Mouse (Mus musculus): ENCODE data around the gene Tnfaip8l3. TPM values are rescaled to one million over a fixed set of nuclear protein-coding genes. Genes with fewer than 3 reads are reported as not detected.
"Not testable (repeated sequence)": the region's sequence is repeated elsewhere in the genome, so short reads cannot be mapped to it uniquely, and the experiment has no call there.

The Tnfaip8l3 gene
- under 1 TPM; 0.07 to 0.14 TPM for total RNA-seq (2021)
- long read RNA-seq, experiment 1: 0 reads
- long read RNA-seq, experiment 2: 0 reads

GRCm38 (mm10) chr9:54068032-54068649 is at the start of gene Tnfaip8l3:
Gene Tnfaip8l3, minus strand, starts transcription at chr9:54068388.
- DNase-seq (ENCODE audit: low spot score): peak; percentile 10

DNA sequence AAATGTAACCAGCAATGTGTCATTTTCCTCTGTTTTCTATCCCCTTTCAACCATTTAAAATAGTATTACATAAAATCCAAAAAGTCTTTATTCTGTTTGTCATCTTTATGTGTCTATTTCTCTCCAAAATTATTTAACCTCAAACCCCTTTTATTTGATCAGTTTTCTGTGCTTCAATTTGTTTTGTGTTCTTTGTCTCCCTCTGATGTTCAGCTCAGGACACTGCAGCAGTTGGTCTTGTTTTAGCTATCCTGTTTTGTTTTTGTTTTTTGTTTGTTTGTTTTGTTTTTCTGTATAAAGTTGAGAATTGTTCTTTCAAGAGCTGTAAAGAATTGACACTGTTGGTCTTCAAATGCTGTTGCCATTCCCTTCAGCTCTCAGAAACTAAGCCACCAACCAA is 44.5 kb upstream of the Tnfaip8l3 start:
- no peak for DNase-seq (ENCODE audit: low spot score)

DNA sequence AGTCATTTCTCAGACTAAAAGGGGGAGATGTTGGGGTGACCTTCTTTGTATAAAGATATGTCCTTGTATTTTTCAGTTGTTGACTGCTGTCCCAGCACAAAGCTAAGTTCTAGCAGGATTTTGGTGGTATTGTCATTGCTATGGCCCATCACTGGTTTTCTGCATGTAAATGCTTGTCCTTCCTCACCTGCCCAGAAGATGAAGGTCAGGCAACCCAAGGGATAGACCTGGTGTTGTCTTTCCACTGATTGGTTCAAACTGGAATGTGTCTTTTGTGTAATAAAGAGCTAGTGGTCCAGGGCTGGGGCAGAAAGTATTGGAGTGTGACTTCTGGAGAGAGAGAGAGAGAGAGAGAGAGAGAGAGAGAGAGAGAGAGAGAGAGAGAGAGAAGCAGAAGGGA is 30.4 kb upstream of the Tnfaip8l3 start:
- DNase-seq (ENCODE audit: low spot score): no peak

DNA sequence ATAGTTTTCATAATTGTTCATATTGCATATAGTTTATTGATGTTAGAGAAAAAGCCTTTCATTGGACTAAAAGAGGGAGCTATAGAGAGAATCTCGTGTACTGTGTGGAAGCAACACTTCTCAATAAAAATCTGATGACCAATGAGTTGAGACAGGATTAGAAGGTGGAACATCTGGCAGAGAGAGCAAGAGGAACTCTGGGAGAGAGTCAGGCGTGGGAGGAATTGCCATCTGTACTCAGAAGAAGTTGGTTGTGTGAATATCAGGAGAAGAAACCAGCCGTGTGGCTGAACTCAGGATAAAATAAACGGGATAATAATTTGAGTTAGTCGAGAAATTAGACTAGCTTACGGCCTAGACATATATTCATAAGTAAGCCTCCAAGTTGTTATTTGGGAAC is 28.9 kb upstream of the Tnfaip8l3 start:
- DNase-seq (ENCODE audit: low spot score): no peak

- DNase-seq (ENCODE audit: low spot score): no peak
Observed at GRCm38 (mm10) chr9:54084245-54084644, 16.1 kb upstream of the Tnfaip8l3 start.

- no peak for DNase-seq (ENCODE audit: low spot score)
Observed at GRCm38 (mm10) chr9:54077740-54078139, 9.6 kb upstream of the Tnfaip8l3 start.

DNA sequence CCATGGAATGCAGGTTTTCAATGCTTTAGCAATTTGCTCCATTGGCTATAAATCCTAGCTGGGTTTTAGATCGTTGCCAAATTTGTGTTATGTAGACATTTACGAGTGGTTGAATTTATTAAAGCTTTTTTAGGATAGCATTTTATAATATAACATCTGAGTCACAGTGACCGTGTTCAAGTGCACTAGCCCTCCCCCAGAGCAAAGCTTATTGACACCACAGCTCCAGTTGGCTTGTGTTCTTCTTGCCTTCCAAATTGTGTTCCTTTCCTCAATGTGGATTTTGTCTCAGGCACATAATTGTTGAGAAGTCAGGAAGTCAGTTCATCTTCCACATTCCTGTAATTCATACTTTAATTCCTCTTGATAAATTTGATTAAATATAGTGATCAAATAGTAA is 6.7 kb upstream of the Tnfaip8l3 start:
- DNase-seq (ENCODE audit: low spot score): no peak

DNA sequence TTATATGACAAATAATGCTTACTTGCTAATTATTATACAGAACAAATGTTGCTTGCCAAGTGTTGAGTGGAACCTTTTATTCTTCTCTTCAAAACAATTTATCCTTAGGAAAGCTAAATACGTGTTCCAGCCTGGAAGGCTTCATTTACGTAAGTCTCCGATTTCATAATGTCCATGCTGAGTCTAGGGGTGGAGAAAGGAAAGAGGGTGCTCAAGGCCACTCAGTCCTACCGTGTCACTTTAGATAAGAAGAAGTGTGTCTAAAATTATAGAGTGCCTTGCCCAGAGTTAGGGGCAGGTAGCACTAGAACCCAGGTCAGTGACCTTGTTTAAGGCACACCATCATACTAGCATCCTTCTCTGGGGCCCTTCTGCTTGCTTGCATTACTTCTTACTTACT is 5.5 kb upstream of the Tnfaip8l3 start:
- no peak for DNase-seq (ENCODE audit: low spot score)

GRCm38 (mm10) chr9:54071474-54072095 is 3.4 kb upstream of the Tnfaip8l3 start:
- no peak for DNase-seq (ENCODE audit: low spot score)

- DNase-seq (ENCODE audit: low spot score): no peak
Observed at GRCm38 (mm10) chr9:54069204-54069603, 1.0 kb upstream of the Tnfaip8l3 start.

DNA sequence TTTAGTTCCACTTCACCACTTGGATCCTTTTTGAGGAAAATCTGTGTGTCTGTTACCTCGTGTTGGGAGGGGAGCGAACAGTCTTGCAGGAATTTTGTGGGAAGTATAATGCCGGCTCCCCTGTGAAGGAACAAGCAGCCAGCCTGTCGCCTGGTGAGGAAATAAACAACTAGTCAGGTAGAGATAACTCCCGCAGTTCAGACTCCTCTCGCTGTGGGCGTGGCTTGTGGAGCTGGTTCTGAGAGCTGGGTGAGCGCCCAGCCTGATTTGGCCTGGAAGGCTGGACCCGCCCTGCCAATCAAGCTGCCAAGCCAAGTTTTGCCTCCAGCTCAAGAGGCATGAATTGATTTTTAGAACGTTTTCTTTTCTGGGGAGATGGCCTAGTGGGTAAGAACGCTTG is 589 bp upstream of the Tnfaip8l3 start:
- DNase-seq (ENCODE audit: low spot score): peak; percentile 57

DNA sequence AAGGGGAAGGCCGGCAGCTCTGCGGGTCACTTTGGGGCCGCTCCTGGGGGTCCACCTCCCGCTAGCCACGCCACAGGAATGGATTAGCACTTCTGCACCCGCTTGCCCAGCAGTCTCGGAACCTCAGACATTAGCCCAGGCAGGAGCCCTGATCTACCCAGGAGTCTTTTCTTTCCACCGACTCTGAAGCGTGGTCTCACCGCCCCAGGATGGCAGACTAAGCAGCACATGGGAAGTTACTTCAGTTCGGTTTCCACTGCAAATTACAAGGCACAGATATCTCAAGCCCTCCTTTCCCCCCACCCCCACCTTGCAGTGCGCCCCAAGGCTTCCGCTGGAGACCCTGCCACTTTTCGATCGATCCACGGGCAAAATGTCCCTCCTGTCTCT is 551 bp downstream of the Tnfaip8l3 start:
- no peak for DNase-seq (ENCODE audit: low spot score)

GRCm38 (mm10) chr9:54064836-54065235 is 3.4 kb downstream of the Tnfaip8l3 start:
- no peak for DNase-seq (ENCODE audit: low spot score)

DNA sequence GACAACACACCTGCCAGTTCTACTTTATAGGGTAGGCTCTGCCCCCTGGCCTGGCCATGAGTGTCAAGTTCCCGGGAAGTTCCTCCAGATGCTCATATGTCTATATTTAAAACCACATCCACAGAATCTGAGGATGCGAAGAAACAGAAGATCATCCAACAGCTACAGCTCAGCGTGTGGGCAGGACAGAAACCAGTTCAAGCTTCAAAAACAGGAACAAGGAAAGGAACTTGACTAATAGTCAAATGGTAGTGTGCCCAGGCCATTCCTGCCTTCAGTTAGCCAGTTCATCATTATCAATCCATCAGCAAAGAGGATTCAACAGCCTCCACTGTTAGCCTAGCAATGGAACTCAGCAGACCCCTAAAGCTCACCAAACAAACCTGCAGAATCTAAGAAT is 4.5 kb downstream of the Tnfaip8l3 start:
- DNase-seq (ENCODE audit: low spot score): no peak

- no peak for DNase-seq (ENCODE audit: low spot score)
Observed at GRCm38 (mm10) chr9:54061666-54062065, 6.5 kb downstream of the Tnfaip8l3 start.

GRCm38 (mm10) chr9:54051298-54052068 is 16.7 kb downstream of the Tnfaip8l3 start:
- DNase-seq (ENCODE audit: low spot score): no peak

DNA sequence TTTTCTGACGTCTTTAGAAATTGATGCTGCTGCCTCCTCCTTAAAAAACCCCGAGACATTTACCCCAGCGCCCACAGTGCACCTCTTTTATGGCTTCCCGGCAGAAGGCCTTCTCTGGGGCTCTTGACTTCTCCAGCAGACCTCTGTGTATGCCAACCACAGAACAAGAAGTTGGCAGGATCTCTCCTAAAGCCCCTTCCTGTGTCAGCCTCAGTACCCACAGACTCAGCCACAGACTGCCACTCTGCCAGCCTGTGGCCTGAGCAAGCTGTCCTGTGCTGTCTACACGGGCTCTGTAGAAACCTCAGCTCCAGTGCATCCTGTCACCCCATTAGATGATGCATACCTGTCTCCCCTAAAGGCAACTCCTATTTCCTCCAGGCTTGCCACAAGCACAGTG is 19.2 kb downstream of the Tnfaip8l3 start:
- DNase-seq (ENCODE audit: low spot score): no peak

- DNase-seq (ENCODE audit: low spot score): no peak
Observed at GRCm38 (mm10) chr9:54043067-54043466, 25.1 kb downstream of the Tnfaip8l3 start.

- no peak for DNase-seq (ENCODE audit: low spot score)
Observed at GRCm38 (mm10) chr9:54037717-54038116, 30.5 kb downstream of the Tnfaip8l3 start.

- DNase-seq (ENCODE audit: low spot score): no peak
Observed at GRCm38 (mm10) chr9:54034691-54035090, 33.5 kb downstream of the Tnfaip8l3 start.

DNA sequence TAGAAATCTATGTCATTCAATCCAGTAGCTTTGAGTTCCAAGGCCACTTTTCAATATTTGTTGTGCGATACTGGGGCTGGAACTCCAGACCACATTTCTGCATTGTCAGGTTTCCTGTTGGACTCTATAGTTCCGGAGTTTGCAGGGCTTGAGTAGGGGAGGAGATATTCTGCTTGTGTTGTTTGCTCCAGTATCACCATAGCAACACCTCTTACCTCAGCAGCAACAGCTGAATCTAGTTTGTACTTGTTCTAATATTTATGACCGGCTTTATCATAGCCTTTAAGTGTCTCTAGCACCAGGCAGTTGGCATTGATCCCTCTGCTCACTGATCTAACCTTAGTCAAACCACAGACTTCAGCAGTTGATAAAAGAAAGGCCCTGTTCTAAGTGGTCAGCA is 45.4 kb downstream of the Tnfaip8l3 start:
- DNase-seq (ENCODE audit: low spot score): no peak

DNA sequence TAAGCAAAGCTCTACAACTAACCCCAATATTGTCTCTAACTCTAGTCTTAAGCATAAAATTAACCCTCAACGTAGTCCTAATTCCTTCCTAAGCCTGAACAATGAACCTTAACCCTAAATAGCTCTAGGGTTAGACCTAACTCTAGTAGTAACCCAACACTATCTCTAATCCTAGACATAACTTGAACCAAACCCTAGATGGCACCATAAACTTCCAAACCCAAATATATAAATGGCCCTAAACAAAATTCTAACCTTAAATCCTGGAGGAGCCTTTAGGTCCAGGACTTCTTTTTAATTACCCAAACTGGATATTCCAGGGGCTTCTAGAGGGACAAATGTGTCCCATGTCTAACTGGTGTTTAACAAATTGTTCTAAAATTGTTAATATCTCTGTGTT is 73.7 kb downstream of the Tnfaip8l3 start:
- no peak for DNase-seq (ENCODE audit: low spot score)

DNA sequence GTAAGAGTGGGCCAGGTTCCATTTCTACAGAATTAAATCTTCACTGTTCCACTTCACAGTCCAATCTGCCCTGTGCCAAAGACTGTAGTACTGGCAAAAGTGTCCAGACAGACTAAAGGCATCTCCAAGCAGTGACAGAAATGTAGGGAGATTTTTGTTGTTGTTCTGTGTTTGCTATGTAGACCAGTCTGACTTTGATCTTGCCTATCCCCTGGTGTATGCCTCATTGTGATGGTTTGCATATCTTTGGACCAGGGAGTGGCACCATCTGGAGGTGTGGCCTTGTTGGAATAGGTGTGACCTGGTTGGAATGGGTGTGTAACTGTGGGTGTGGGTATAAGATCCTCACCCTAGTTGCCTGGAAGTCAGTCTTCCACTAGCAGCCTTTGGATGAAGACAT is 75.6 kb downstream of the Tnfaip8l3 start:
- not testable (repeated sequence) for DNase-seq (ENCODE audit: low spot score)

Data from gastrocnemius, adult 18-20 months (tissue).